Mouse (Mus musculus) Muller cell, postnatal 12 days (primary cell): ENCODE results near the gene March2.
"Not testable (repeated sequence)": the region's sequence is repeated elsewhere in the genome, so short reads cannot be mapped to it uniquely, and the experiment has no call there.

Experiments
- DNase-seq: peaks from one replicate; pipeline ENCODE4 v3.0.0-alpha.2; 2015; ENCODE audit errors: inconsistent ontology term

The March2 gene

DNA sequence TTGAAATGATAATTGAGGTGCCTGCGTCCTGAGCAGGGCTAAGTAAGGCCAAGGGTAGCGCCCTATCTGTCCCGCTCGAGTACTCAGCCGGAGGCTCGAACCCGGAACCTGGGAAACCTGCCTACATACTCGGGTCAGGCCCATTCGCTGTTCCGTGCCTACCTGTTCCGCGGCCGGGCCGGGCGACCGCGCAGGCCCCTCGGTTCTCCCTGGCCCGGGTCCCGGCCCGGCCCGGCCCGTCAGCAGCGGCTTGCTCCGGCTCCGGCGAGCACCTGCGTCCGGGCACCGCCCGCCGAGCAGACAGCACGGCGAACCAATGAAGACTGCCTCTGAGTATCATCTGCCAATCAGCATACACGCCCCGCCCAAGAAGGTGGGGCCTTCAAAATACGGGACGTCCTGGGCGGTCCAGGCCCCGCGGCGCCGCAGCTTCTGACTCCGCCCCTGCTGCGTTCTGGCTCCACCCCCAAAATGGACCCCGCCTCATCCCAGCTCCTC lies at the start of gene March2:
TSS of gene March2 (minus strand) at position 287 of the 498 bp plus-strand sequence.
- DNase-seq, result peak; percentile 98

DNA sequence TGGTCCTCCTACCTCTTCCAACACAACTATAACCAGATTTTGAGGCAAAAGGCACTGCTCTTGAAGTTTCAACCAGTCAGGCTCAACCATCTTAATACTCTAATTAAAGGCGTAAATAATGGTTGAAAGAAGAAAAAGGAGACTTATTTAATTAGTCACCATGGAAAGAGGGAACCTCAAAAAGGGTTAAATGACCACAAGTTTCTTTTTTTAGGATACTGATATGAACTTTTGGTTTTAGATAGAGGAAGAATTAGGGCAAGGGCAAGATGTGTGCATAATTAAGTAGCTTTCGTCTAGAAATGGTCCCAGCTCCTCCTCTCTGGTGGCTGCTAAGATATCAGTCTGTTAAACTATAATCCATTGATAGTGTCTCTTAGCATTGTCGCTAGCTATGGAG lies 47.9 kb upstream of the March2 start:
- DNase-seq, result no peak

GRCm38 (mm10) chr17:33760255-33761165 lies 42.0 kb upstream of the March2 start, which contains the start of gene Rab11b:
Gene Rab11b (minus strand): TSS chr17:33760530.
- peak; percentile 100 for DNase-seq

- DNase-seq, result peak; percentile 96
Observed at GRCm38 (mm10) chr17:33759767-33760254, 41.3 kb upstream of the March2 start.

DNA sequence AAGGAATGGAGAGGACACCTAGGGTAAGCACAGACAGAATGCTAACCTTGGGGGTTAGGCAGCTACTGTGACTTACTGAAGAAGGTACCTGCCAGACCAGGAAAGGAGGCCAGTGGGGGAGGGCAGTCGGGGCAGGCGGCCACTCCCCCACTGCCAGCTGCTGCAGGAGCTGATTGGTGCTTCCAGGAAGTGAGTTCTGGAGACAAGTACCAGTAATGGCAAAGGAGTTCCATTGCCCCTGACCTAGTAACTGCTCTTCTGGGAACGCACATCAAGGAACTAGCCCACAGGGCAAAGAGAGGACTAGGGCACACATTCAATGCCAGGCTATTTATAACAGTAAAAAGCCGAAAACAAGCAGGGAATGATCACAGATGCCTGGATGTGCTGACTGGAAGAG lies 38.8 kb upstream of the March2 start:
- no peak for DNase-seq

- DNase-seq, result peak; percentile 46
Observed at GRCm38 (mm10) chr17:33756108-33756790, 37.8 kb upstream of the March2 start.

GRCm38 (mm10) chr17:33755418-33756107 lies 37.1 kb upstream of the March2 start:
- peak; percentile 81 for DNase-seq

- DNase-seq, result no peak
Observed at GRCm38 (mm10) chr17:33754656-33755055, 36.2 kb upstream of the March2 start.

- no peak for DNase-seq
Observed at GRCm38 (mm10) chr17:33752297-33752696, 33.8 kb upstream of the March2 start.

DNA sequence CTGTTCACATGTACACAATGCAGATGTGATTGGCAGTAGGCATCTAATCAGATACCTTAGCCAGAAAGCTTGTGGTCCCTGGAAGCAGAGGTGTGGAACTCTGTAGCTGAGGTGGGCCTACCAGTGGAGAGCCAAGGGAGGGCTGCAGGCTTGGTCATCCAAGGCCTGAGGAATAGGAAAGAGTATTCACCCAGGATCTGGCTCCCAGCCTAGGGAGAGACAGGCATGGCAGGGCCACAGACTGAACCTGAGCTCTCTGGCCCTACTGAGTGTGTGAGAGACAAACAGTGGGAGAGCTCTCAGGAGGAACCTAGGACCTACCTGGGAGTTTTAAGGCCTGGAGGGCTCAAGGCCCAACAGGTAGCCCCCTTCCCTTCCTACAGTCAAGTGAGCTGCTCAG lies 32.7 kb upstream of the March2 start:
- no peak for DNase-seq

GRCm38 (mm10) chr17:33749451-33749850 lies 31.0 kb upstream of the March2 start:
- DNase-seq, result no peak

GRCm38 (mm10) chr17:33746011-33746410 lies 27.5 kb upstream of the March2 start:
- DNase-seq, result peak; percentile 43

DNA sequence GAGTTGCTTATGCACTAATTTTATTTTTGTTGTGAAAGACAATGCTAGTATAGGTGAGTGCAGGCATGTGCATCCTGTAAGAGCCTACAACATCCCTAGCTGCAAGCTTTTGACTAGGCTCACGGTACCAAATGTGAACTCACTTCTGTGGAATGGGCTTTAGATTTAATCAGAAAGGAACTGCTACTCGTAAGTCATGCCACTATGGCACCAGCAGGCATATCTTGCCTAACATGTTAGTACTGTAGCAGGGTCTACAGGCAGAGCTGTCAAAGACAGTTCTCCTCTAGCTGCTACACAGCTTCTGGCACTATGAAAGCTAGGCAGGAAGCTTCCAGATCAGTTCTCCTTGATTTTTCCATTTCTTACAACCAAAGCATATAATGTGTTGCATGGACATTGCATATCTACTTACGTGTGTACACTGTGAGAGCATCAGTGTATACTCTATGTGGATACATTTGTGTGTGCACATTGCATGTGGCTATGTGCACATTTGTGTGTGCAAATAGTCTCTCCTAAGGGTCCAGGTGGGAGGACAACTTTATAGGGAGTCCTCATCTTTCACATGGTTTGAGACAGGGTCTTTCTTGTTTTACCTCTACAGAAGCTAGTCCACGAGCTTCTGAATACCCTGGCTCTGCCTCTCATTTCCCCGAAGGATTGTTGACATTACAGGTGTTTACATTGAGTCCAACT lies 26.4 kb upstream of the March2 start:
- DNase-seq, result no peak

GRCm38 (mm10) chr17:33742420-33742819 lies 23.9 kb upstream of the March2 start:
- no peak for DNase-seq

GRCm38 (mm10) chr17:33733526-33733925 lies 15.1 kb upstream of the March2 start:
- not testable (repeated sequence) for DNase-seq

- not testable (repeated sequence) for DNase-seq
Observed at GRCm38 (mm10) chr17:33732556-33733083, 14.2 kb upstream of the March2 start.

- DNase-seq, result no peak
Observed at GRCm38 (mm10) chr17:33729215-33729614, 10.7 kb upstream of the March2 start.

GRCm38 (mm10) chr17:33728396-33728795 lies 9.9 kb upstream of the March2 start:
- no peak for DNase-seq

GRCm38 (mm10) chr17:33719736-33720378 lies 1.4 kb upstream of the March2 start:
- DNase-seq, result no peak
